15 mouse cellular contexts compared by ENCODE assay signal in the genomic region with DNA sequence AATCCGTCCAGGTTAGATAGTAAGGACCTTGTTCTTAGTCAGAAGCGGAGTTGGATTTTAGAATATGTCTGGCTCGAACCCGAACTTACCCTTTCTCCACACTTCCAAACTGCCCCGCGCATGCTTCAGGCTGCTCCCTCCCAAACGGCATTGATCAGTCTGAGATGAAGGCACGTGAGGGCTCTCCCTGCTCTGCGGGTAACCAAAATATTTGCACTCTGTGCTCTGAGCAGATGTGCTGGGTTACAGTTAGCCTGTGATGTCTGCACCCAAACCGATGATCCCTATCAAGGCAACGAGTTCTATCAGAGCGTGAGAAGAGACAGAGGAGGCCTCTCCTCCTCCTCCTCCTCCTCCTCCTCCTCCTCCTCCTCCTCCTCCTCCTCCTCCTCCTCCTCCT. TPM values are rescaled to one million over a fixed set of nuclear protein-coding genes. Genes with fewer than 3 reads are reported as not detected.
DNase-seq lines count a peak whose midpoint lies in the region; ATAC-seq and TF ChIP-seq lines count a peak whose summit lies in the region.
"Had no signal": no experiment of that assay in that cellular context is flagged by ENCODE, and none has a peak within 500 bp of the region (broad histone marks: within the 10 kb centered on the region; RNA-seq: fewer than 3 reads in every experiment).

No protein-coding gene starts in this region.

- peak; percentile 52; the same call in 1 of the 2 replicates for TF ChIP-seq POLR2A in thymus, adult 2 months (IDR thresholded peaks at IDR 0.05; ENCODE audit: control insufficient read depth, extremely low read depth, insufficient read depth, low read length, poor library complexity)

- no peak overlapping the region for H3K4me2 ChIP-seq in kidney, embryonic 14.5 days (replicated peaks; ENCODE audit: low read depth, low read length)
- no peak overlapping the region for H3K4me2 ChIP-seq in hindbrain, embryonic 14.5 days (replicated peaks)
- H3K4me2 ChIP-seq: embryonic facial prominence, embryonic 12.5 days; hindbrain, embryonic 13.5 days had no signal

- no peaks in the 10 kb centered on the region for H3K27me3 ChIP-seq in kidney, embryonic 14.5 days (ENCODE audit: control insufficient read depth, insufficient read depth, low read length)
- no peaks in the 10 kb centered on the region for H3K27me3 ChIP-seq in thymus, adult 2 months (ENCODE audit: control insufficient read depth, insufficient read depth, low read length)
- H3K27me3 ChIP-seq in hindbrain, embryonic 14.5 days (ENCODE audit: control insufficient read depth, insufficient read depth, low read length): no peaks in the 10 kb centered on the region
- H3K27me3 ChIP-seq: embryonic facial prominence, embryonic 12.5 days; hindbrain, embryonic 13.5 days had no signal

- peaks cover 10% of the 10 kb centered on the region; the same call in 1 of the 2 replicates for H3K4me1 ChIP-seq in kidney, embryonic 14.5 days (ENCODE audit: control insufficient read depth, insufficient read depth, low read length)
- H3K4me1 ChIP-seq in thymus, adult 2 months (replicated peaks; ENCODE audit: control insufficient read depth, insufficient read depth, low read length): peaks cover 31% of the 10 kb centered on the region
- no peaks in the 10 kb centered on the region for H3K4me1 ChIP-seq in hindbrain, embryonic 14.5 days (replicated peaks; ENCODE audit: control insufficient read depth, insufficient read depth, low read length)
- H3K4me1 ChIP-seq: hindbrain, embryonic 13.5 days had no signal

- no peak overlapping the region for H3K27ac ChIP-seq in kidney, embryonic 14.5 days (ENCODE audit: low read depth, low read length)
- peak overlapping the region; percentile 91 for H3K27ac ChIP-seq in thymus, adult 2 months (ENCODE audit: control insufficient read depth, insufficient read depth, low read length)
- no peak overlapping the region for H3K27ac ChIP-seq in hindbrain, embryonic 14.5 days
- H3K27ac ChIP-seq: embryonic facial prominence, embryonic 12.5 days; hindbrain, embryonic 13.5 days had no signal

- intact Hi-C loops in left cerebral cortex, postnatal 36 days (cut with DNase I): no loop called here

- TF ChIP-seq CTCF in thymus, adult 2 months (IDR thresholded peaks at IDR 0.05; ENCODE audit: borderline replicate concordance, control insufficient read depth, extremely low read depth, insufficient read depth, low read length, poor library complexity): no peak

- no peak overlapping the region for H3K9ac ChIP-seq in kidney, embryonic 14.5 days (ENCODE audit: low read depth, low read length)
- H3K9ac ChIP-seq in hindbrain, embryonic 14.5 days: no peak overlapping the region
- H3K9ac ChIP-seq: embryonic facial prominence, embryonic 12.5 days; hindbrain, embryonic 13.5 days had no signal

- H3K36me3 ChIP-seq in kidney, embryonic 14.5 days (ENCODE audit: control insufficient read depth, insufficient read depth, low read length): no peaks in the 10 kb centered on the region
- no peaks in the 10 kb centered on the region for H3K36me3 ChIP-seq in thymus, adult 2 months (ENCODE audit: control insufficient read depth, insufficient read depth, low read length)
- no peaks in the 10 kb centered on the region for H3K36me3 ChIP-seq in hindbrain, embryonic 14.5 days (replicated peaks; ENCODE audit: control insufficient read depth, insufficient read depth)
- H3K36me3 ChIP-seq: embryonic facial prominence, embryonic 12.5 days; hindbrain, embryonic 13.5 days had no signal

- 48% methylated on average over 12 of the region's 12 CpGs for WGBS in kidney, embryonic 14.5 days
- 9% methylated on average over 12 of the region's 12 CpGs for WGBS in thymus, adult 2 months
- 79% methylated on average over 12 of the region's 12 CpGs for WGBS in hindbrain, embryonic 14.5 days

- no peak overlapping the region for H3K4me3 ChIP-seq in kidney, embryonic 14.5 days (ENCODE audit: low read length)
- H3K4me3 ChIP-seq in thymus, adult 2 months (ENCODE audit: control insufficient read depth, insufficient read depth, low read length): peak overlapping the region; percentile 52
- H3K4me3 ChIP-seq in hindbrain, embryonic 14.5 days (replicated peaks; ENCODE audit: low read length): no peak overlapping the region
- H3K4me3 ChIP-seq: embryonic facial prominence, embryonic 12.5 days; gastrocnemius, adult 2 months; hindbrain, embryonic 13.5 days had no signal

- ATAC-seq in kidney, embryonic 14.5 days (ENCODE audit: low FRiP score, low TSS enrichment): peak; percentile 59; the same call in 1 of the 2 replicates
- peak; percentile 43 for ATAC-seq in activated CD4-positive, CD25-positive, alpha-beta regulatory T cell, adult 4 months
- ATAC-seq in hindbrain, embryonic 14.5 days (ENCODE audit: low FRiP score): no peak

- H3K9me3 ChIP-seq in kidney, embryonic 14.5 days (ENCODE audit: control insufficient read depth, low read length): no peaks in the 10 kb centered on the region
- no peaks in the 10 kb centered on the region for H3K9me3 ChIP-seq in hindbrain, embryonic 14.5 days (ENCODE audit: control insufficient read depth, low read length)
- H3K9me3 ChIP-seq: embryonic facial prominence, embryonic 12.5 days; hindbrain, embryonic 13.5 days had no signal

- DNase-seq in kidney, adult 18-20 months: no peak
- DNase-seq in CD4-positive, CD25-positive, alpha-beta regulatory T cell, adult 2 months (ENCODE audit: low read depth, low spot score): peak; percentile 81
- peak; percentile 70 for DNase-seq in thymus, adult 2 months
- DNase-seq in neural tube, embryonic 10.5 days (ENCODE audit: extremely low spot score, low spot score): no peak
- no peak for DNase-seq in hindbrain, embryonic 14.5 days (ENCODE audit: low spot score)
- no peak for DNase-seq in left cerebral cortex, postnatal 36 days (ENCODE audit: low spot score in 2 of 2)
- DNase-seq: cerebellum, adult 8-10 months; gastrocnemius, adult 2 months; kidney, postnatal 10 days; left cerebral cortex, postnatal 4 days; right cerebral cortex, postnatal 4 days had no signal

RNA-seq across cellular contexts. Expression of a gene that starts 3.1 kb away (rescaled TPM):
- polyA plus RNA-seq in kidney, embryonic 14.5 days (2014; fragmentation: Nextera tagmentation; extraction: Ambion mirVana): 0.17 and 0.57 TPM in 2 replicates
- polyA plus RNA-seq in activated CD4-positive, CD25-positive, alpha-beta regulatory T cell, adult 4 months (2017; shearing (Covaris generic)): 100 to 1,000 TPM; 233 to 235 TPM
- 132 and 135 TPM in 2 replicates for polyA plus RNA-seq in thymus, adult 2 months (2012; rRNA removed)
- polyA plus RNA-seq in hindbrain, embryonic 14.5 days (2014; fragmentation: Nextera tagmentation; extraction: Ambion mirVana): 0.52 TPM in 2 replicates
- under 1 TPM; 0.64 to 0.75 TPM for total RNA-seq in left cerebral cortex, postnatal 36 days (2021)

Comparison
In these comparisons a context has a peak if more than half of its experiments do, and no peak if none do; other contexts are left out.
1. DNase-seq: peak in CD4-positive, CD25-positive, alpha-beta regulatory T cell, adult 2 months (single experiment) and thymus, adult 2 months (single experiment); none in kidney, adult 18-20 months (single experiment), neural tube, embryonic 10.5 days (single experiment), hindbrain, embryonic 14.5 days (single experiment) and left cerebral cortex, postnatal 36 days (0 of 2).
2. RNA of a gene that starts 3.1 kb away (polyA plus RNA-seq): 233 to 235 TPM in activated CD4-positive, CD25-positive, alpha-beta regulatory T cell, adult 4 months and 132 to 135 TPM in thymus, adult 2 months; 0.17 to 0.57 TPM in kidney, embryonic 14.5 days and 0.52 TPM in hindbrain, embryonic 14.5 days; every median in the first group is over 10 times any median in the second.